Mouse (Mus musculus): ENCODE results near the gene Nf2. TPM values are rescaled to one million over a fixed set of nuclear protein-coding genes. Genes with fewer than 3 reads are reported as not detected.

Gene Nf2
- polyA plus RNA-seq, 1 experiment from 2014 or later: 93.1 TPM

DNA sequence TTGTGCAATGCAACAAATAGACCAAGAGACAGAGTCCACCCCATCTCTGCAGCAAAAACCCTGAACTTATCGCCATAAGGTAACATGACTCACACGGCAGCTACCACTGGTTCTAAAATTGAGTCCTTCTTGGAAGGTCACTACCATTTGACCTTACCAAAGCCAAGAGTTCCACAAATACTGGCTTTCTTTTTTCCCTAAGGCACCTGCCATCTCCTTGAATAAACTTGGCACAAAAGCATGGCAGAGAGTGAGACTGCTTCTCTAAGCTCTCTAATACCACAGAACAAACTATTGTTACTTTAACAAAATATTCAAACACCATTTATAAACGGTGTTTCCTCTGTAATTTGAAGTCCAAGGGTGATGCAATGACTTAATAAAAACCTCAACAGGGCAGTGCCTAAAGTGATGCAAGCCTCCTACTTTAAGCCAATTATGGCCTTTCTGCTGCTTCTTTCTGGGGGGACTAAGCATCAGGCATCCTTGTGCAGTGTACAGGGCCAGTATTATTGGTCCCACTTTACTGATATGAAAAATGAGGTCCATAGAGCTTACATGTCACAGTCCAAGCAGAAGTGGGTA, 8.3 kb downstream of the Nf2 start:
- ATAC-seq (peak; percentile 36), DNase-seq (ENCODE audit: low read depth, low spot score) (peak; percentile 44)
- no peaks in the 10 kb centered on the region for H3K27me3 ChIP-seq
- no peak for TF ChIP-seq CTCF (IDR thresholded peaks at IDR 0.05)
- ChIA-PET CTCF (interaction anchor here (0.8 to 1.8 kb wide), 3 partner anchors 25 to 60 kb away, joined by 4 to 5 read pairs (median 4); no protein-coding TSS in a partner anchor), POLR2A (no interaction called here)
- in situ Hi-C loops (cut with MboI; ENCODE audit: low pct_unique_long_range_greater_than_20kb): loop anchor here (25.0 kb wide), 1 partner anchor 604 kb away; the partner anchor contains the start of gene Osm

GRCm38 (mm10) chr11:4838235-4838634, 11.1 kb downstream of the Nf2 start:
- no peaks in the 10 kb centered on the region for H3K27me3 ChIP-seq
- POLR2A ChIA-PET: interaction anchor here (0.7 kb wide), 1 partner anchor 333 kb away, joined by 3 read pairs; no protein-coding TSS in a partner anchor
- DNase-seq (ENCODE audit: low read depth, low spot score) (peak; percentile 19), ATAC-seq (peak; percentile 55)
- CTCF ChIA-PET: interaction anchor here (1.5 to 2.7 kb wide), 3 partner anchors 10 to 28 kb away, joined by 3 to 10 read pairs (median 6); no protein-coding TSS in a partner anchor
- TF ChIP-seq CTCF (IDR thresholded peaks at IDR 0.05): no peak
- in situ Hi-C loops (cut with MboI; ENCODE audit: low pct_unique_long_range_greater_than_20kb): loop anchor here (25.0 kb wide), 1 partner anchor 601 kb away; the partner anchor contains the start of gene Osm

DNA sequence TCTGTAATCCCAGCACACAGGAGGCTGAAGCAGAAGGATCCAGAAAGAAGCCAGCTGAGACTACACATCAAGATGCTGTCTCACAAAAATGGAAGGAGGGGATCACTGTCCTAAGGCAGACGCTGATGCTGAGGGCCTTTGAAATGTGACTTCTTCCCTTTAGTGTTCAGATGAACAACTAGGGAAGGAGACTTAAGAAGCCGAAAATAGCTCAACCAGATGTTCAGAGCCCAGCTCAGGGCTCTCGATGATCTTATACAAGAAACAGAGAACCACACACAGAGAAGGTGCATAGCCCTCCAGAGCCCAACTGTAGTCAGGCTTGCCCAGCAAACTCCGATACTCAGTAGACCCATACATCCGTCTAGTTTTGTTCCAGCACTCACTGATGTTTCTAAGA, 12.0 kb downstream of the Nf2 start:
- DNase-seq (ENCODE audit: low read depth, low spot score): no peak

GRCm38 (mm10) chr11:4836755-4837154, 12.6 kb downstream of the Nf2 start:
- in situ Hi-C loops (cut with MboI; ENCODE audit: low pct_unique_long_range_greater_than_20kb): loop anchor here (25.0 kb wide), 1 partner anchor 599 kb away; the partner anchor contains the start of gene Osm
- CTCF ChIA-PET: interaction anchor here (1.4 to 2.7 kb wide), 4 partner anchors 11 to 53 kb away, joined by 3 to 10 read pairs (median 6); no protein-coding TSS in a partner anchor
- H3K27me3 ChIP-seq: no peaks in the 10 kb centered on the region
- DNase-seq (ENCODE audit: low read depth, low spot score) (no peak), ATAC-seq (no peak)
- POLR2A ChIA-PET: interaction anchor here (0.7 kb wide), 2 partner anchors 293 to 355 kb away, joined by 3 read pairs; no protein-coding TSS in a partner anchor
- peak; percentile 71 for TF ChIP-seq CTCF (IDR thresholded peaks at IDR 0.05)

More for the DNA sequence above, 12.0 kb downstream of the Nf2 start:
- ChIA-PET CTCF (interaction anchor here (1.4 to 2.7 kb wide), 4 partner anchors 10 to 54 kb away, joined by 3 to 10 read pairs (median 6); no protein-coding TSS in a partner anchor), POLR2A (interaction anchor here (0.7 kb wide), 2 partner anchors 294 to 356 kb away, joined by 3 read pairs; no protein-coding TSS in a partner anchor)
- no peak for TF ChIP-seq CTCF (IDR thresholded peaks at IDR 0.05)
- H3K27me3 ChIP-seq: no peaks in the 10 kb centered on the region
- ATAC-seq: no peak
- in situ Hi-C loops (cut with MboI; ENCODE audit: low pct_unique_long_range_greater_than_20kb): loop anchor here (25.0 kb wide), 1 partner anchor 600 kb away; the partner anchor contains the start of gene Osm

GRCm38 (mm10) chr11:4835436-4835835, 13.9 kb downstream of the Nf2 start:
- ChIA-PET CTCF (no interaction called here), POLR2A (no interaction called here)
- in situ Hi-C loops (cut with MboI; ENCODE audit: low pct_unique_long_range_greater_than_20kb): loop anchor here (25.0 kb wide), 1 partner anchor 598 kb away; the partner anchor contains the start of gene Osm
- DNase-seq (ENCODE audit: low read depth, low spot score) (no peak), ATAC-seq (no peak)
- H3K27me3 ChIP-seq: no peaks in the 10 kb centered on the region
- TF ChIP-seq CTCF (IDR thresholded peaks at IDR 0.05): no peak

DNA sequence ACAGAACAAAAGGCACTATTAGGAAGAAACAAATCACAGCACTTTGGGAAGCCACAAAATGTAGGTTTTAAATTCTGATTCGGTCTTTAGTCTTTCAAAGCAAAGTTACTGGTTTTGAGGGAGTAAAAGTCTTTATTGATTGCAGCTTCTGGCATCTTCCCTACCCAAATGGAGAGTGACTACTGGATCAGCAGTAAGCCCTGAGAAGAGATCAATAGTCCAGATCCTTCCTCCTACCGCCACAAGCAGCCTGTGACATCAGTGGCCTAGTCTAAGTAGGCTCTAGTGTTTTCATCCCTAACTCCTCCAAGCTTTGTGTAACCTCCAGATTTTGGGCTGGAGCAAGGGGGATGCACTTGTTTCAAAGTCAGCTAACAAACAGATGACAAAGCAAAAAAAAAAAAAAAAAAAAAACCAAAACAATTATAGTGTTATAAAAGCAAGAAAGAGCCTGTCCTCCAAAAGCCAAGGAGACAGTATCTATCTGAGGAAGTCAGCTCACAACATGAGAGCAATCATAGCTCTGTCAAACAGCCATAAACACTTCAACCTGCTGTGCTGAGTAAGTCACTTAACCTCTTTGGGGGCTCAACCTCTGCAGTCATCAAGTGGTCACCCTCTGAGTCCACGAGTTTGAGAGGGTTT, 15.9 kb downstream of the Nf2 start:
- ChIA-PET POLR2A (interaction anchor here (0.7 kb wide), 2 partner anchors 29 to 939 kb away, joined by 3 read pairs; no protein-coding TSS in a partner anchor), CTCF (interaction anchor here (2.2 to 2.4 kb wide), 2 partner anchors 10 to 12 kb away, joined by 8 to 9 read pairs; no protein-coding TSS in a partner anchor)
- no peak for TF ChIP-seq CTCF (IDR thresholded peaks at IDR 0.05)
- ATAC-seq (no peak), DNase-seq (ENCODE audit: low read depth, low spot score) (no peak)
- in situ Hi-C loops (cut with MboI; ENCODE audit: low pct_unique_long_range_greater_than_20kb): loop anchor here (25.0 kb wide), 1 partner anchor 596 kb away; the partner anchor contains the start of gene Osm
- H3K27me3 ChIP-seq: no peaks in the 10 kb centered on the region

- POLR2A ChIA-PET: interaction anchor here (0.7 kb wide), 1 partner anchor 12 kb away, joined by 3 read pairs; no protein-coding TSS in a partner anchor
- in situ Hi-C loops (cut with MboI; ENCODE audit: low pct_unique_long_range_greater_than_20kb): loop anchor here (25.0 kb wide), 1 partner anchor 594 kb away; the partner anchor contains the start of gene Osm
- DNase-seq (ENCODE audit: low read depth, low spot score) (no peak), ATAC-seq (no peak)
- H3K27me3 ChIP-seq: no peaks in the 10 kb centered on the region
- CTCF ChIA-PET: interaction anchor here (1.4 kb wide), 1 partner anchor 9 kb away, joined by 3 read pairs; no protein-coding TSS in a partner anchor
- no peak for TF ChIP-seq CTCF (IDR thresholded peaks at IDR 0.05)
Observed at GRCm38 (mm10) chr11:4831066-4831465, 18.3 kb downstream of the Nf2 start.

DNA sequence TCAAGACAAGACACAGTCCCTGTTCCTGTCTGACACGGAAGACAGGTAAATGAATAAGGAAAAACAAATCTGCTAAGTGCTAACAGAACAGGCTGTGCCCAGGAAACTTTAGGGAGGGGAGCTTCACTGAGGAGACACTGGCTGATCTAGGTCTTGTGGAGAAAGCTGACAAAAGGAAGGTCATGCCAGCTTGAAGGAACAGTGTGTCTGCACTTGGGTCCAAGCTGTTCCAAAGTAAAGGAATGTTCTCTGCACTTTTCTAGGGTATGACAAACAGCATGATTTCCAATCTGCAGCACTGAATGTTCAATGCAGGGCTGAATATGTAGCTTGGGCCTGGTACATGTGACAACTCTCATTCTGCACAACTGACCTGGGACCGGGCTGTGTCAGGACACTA, 21.4 kb downstream of the Nf2 start:
- in situ Hi-C loops (cut with MboI; ENCODE audit: low pct_unique_long_range_greater_than_20kb): loop anchor here (25.0 kb wide), 1 partner anchor 591 kb away; the partner anchor contains the start of gene Osm
- ATAC-seq (no peak), DNase-seq (ENCODE audit: low read depth, low spot score) (no peak)
- H3K27me3 ChIP-seq: no peaks in the 10 kb centered on the region
- ChIA-PET POLR2A (no interaction called here), CTCF (no interaction called here)
- TF ChIP-seq CTCF (IDR thresholded peaks at IDR 0.05): no peak

DNA sequence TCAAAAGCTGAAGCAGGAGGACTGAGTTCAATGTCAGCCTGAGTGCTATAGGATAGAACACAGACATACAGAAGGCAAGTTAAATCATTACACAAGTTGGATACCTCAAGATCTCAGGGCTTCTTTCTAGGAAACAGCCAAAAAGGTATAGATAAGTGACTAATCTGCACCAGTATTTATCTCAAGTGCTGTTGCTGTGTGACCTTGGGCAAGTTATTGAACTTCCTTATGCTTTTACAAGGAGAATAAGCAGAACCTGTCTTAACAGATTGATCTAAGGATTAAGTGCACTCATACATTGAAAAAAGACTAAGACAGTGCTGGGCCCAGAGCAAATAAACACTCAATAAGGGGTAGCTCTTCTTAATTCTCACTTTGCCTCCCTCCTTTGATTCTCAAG, 22.0 kb downstream of the Nf2 start:
- no peak for TF ChIP-seq CTCF (IDR thresholded peaks at IDR 0.05)
- no peak for ATAC-seq
- ChIA-PET CTCF (no interaction called here), POLR2A (no interaction called here)
- in situ Hi-C loops (cut with MboI; ENCODE audit: low pct_unique_long_range_greater_than_20kb): loop anchor here (25.0 kb wide), 1 partner anchor 590 kb away; the partner anchor contains the start of gene Osm
- no peaks in the 10 kb centered on the region for H3K27me3 ChIP-seq
- no peak for DNase-seq (ENCODE audit: low read depth, low spot score)

DNA sequence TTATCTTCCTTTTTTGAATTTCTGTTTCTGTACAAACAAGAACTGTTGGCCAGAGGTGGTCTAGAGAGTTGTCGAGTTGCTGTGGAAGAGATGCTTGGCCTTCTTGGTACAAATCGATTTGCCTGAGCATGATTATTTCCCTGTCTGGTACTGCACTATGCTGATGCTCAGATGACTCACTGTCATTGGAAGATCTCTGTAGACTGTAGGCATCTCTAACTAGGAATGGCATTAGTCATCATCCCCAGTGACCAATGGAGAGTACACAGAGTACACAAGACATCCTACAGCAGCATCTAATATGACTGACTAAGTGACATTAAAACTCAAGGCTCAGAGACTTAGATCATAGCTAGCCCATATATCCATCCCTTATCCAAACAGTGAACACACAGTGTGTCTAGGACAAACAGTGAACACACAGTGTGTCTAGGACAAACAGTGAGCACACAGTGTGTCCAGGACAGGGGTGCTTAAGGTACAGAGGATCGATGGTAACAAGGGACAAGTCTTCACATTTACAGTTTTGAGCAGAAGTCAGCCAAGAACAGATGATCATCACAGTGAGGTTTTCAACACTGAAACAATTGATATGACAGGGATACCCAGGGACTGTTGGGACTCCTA, 23.1 kb downstream of the Nf2 start:
- POLR2A ChIA-PET: no interaction called here
- in situ Hi-C loops (cut with MboI; ENCODE audit: low pct_unique_long_range_greater_than_20kb): loop anchor here (25.0 kb wide), 1 partner anchor 589 kb away; the partner anchor contains the start of gene Osm
- CTCF ChIA-PET: interaction anchor here (1.6 kb wide), 1 partner anchor 14 kb away, joined by 4 read pairs; no protein-coding TSS in a partner anchor

More for the DNA sequence above, 23.1 kb downstream of the Nf2 start:
- H3K27me3 ChIP-seq: no peaks in the 10 kb centered on the region
- ATAC-seq (peak; percentile 67), DNase-seq (ENCODE audit: low read depth, low spot score) (peak; percentile 38)
- TF ChIP-seq CTCF (IDR thresholded peaks at IDR 0.05): no peak

Measured in Patski (cell line).